Mouse (Mus musculus) bone marrow macrophage, adult 2 months (primary cell): ENCODE measurements at regions not wholly inside any gene's neighbourhood (a gene's known extent, or its start where the extent isn't known, plus 50 kb on each side); places are given as distances from the start of the nearest gene placed in this dataset.

ENCODE experiments used
- CTCF ChIP-seq: IDR thresholded peaks from 2 replicates; pipeline ENCODE4 v1.5.1; 2012; ENCODE audit warnings: low read depth, mild to moderate bottlenecking, low read length, moderate library complexity
- POLR2A ChIP-seq: IDR thresholded peaks from 2 replicates; pipeline ENCODE4 v1.6.1; 2012; ENCODE audit warnings: mild to moderate bottlenecking, low read depth, low read length, borderline replicate concordance

DNA sequence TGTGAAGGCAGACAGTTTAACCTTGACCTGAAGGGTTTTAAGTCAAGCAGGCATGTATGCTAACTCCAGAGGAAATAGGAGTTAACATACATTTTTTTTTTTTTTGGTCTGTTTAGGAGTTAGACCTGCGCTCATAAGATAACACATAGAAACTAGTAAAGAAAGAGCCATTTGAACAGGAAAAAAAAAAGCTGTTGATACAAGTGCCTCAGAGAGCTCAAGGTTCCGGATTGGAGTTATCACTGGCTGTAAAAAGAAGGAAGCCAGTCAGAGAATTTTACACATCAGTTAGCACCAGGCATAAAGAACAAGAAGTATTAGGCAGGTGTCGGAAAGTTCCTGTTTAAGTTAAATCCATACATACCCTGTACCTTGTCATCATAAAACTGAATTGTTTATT is 156.2 kb upstream of the Egflam start:
- TF ChIP-seq CTCF (no peak), POLR2A (no peak)
